Mouse (Mus musculus): Measurements from ENCODE around the gene Nipa2. TPM values are rescaled to one million over a fixed set of nuclear protein-coding genes. Genes with fewer than 3 reads are reported as not detected.

Gene Nipa2
- polyA plus RNA-seq, 1 experiment from 2014 or later: 43.4 TPM

DNA sequence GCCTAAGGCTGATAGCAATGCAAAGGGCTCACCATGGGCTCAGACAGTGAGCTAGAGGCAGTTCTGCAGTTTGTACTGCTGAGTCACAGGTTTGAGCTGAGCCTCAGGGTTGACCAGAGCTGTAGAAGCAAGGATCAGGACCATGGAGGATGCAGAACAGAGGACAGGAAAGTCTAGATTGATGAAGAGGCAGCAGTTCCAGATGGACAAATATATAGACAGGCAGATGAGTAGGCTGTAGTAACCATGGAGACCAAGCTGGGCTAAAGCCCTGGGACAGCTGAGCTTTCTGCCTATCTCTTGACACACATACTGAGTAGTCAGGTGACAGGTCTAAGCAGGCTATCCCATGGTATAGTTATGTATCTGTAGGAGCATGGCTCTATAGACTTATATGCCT, 71.5 kb downstream of the Nipa2 start:
- Histone ChIP-seq H3K36me3 (ENCODE audit: insufficient read depth, low read length) (peaks cover 42% of the 10 kb centered on the region), H3K9ac (ENCODE audit: low read depth, low read length) (no peak overlapping the region), H3K9me3 (replicated peaks; ENCODE audit: low read length) (no peaks in the 10 kb centered on the region), H3K4me3 (replicated peaks; ENCODE audit: low read depth, low read length) (no peak overlapping the region), H3K27me3 (ENCODE audit: insufficient read depth, low read length) (no peaks in the 10 kb centered on the region), H3K27ac (no peak overlapping the region), H3K4me1 (replicated peaks; ENCODE audit: insufficient read depth, low read length) (no peaks in the 10 kb centered on the region), H3K4me2 (ENCODE audit: low read length) (no peak overlapping the region)
- TF ChIP-seq CTCF (IDR thresholded peaks at IDR 0.05; ENCODE audit: low read depth): no peak
- DNase-seq (ENCODE audit: low spot score) (no peak), ATAC-seq (replicated peaks; ENCODE audit: low FRiP score, low read depth) (no peak)

DNA sequence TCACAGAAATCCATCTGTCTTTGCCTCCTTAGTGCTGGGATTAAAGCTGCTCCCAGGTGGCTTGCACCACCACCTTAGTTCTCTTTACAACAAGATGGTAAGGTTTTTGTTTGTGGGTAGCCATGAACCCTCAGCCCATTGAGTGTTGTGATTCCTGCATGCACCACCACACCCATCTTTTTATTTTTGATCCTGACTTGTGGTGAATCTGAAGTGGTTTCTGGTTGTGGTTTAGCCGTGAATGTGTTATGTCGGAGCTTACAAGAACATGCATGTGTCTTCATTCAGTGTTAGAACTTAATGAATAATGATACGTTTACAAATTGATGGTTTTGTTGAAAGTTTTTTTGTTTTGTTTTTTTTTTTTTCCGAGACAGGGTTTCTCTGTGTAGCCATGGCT, 72.3 kb downstream of the Nipa2 start:
- DNase-seq (ENCODE audit: low spot score): no peak
- H3K27ac ChIP-seq: no peak overlapping the region
- no peaks in the 10 kb centered on the region for H3K9me3 ChIP-seq (replicated peaks; ENCODE audit: low read length)
- TF ChIP-seq CTCF (IDR thresholded peaks at IDR 0.05; ENCODE audit: low read depth): no peak
- no peaks in the 10 kb centered on the region for H3K4me1 ChIP-seq (replicated peaks; ENCODE audit: insufficient read depth, low read length)
- no peaks in the 10 kb centered on the region for H3K27me3 ChIP-seq (ENCODE audit: insufficient read depth, low read length)
- peaks cover 39% of the 10 kb centered on the region for H3K36me3 ChIP-seq (ENCODE audit: insufficient read depth, low read length)
- no peak for ATAC-seq (replicated peaks; ENCODE audit: low FRiP score, low read depth)
- no peak overlapping the region for H3K4me3 ChIP-seq (replicated peaks; ENCODE audit: low read depth, low read length)
- WGBS: 93% methylated on average over 4 of the region's 4 CpGs
- H3K4me2 ChIP-seq (ENCODE audit: low read length): no peak overlapping the region
- no peak overlapping the region for H3K9ac ChIP-seq (ENCODE audit: low read depth, low read length)

DNA sequence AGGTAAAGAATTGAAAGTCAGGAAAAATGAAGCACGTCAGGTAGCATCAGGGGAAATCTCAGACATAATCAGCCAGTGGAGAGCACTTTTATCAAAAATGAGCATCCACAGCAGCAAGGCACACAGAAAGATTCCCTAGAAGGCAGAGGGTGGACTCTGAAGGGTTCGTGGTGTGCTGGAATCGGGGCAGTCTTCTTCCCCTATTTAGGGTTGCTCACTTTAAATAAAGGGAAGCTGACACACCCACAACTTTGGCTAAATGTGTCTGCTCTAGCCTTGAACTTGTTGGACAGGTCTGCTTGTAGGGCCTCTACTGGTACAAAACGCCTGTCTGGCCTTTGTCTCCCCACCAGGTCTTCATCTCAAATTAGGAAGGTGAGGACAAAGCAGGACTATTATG, 73.7 kb downstream of the Nipa2 start:
- H3K9me3 ChIP-seq (replicated peaks; ENCODE audit: low read length): no peaks in the 10 kb centered on the region
- no peaks in the 10 kb centered on the region for H3K27me3 ChIP-seq (ENCODE audit: insufficient read depth, low read length)
- peaks cover 37% of the 10 kb centered on the region for H3K36me3 ChIP-seq (ENCODE audit: insufficient read depth, low read length)
- ATAC-seq (replicated peaks; ENCODE audit: low FRiP score, low read depth): no peak
- WGBS: 90% methylated on average over 4 of the region's 4 CpGs
- no peak overlapping the region for H3K4me2 ChIP-seq (ENCODE audit: low read length)
- DNase-seq (ENCODE audit: low spot score): no peak
- no peaks in the 10 kb centered on the region for H3K4me1 ChIP-seq (replicated peaks; ENCODE audit: insufficient read depth, low read length)
- no peak for TF ChIP-seq CTCF (IDR thresholded peaks at IDR 0.05; ENCODE audit: low read depth)
- no peak overlapping the region for H3K27ac ChIP-seq
- no peak overlapping the region for H3K9ac ChIP-seq (ENCODE audit: low read depth, low read length)
- H3K4me3 ChIP-seq (replicated peaks; ENCODE audit: low read depth, low read length): no peak overlapping the region

Other genes starting within 250 kb of the Nipa2 start
- gene Siglech, start 194.3 kb downstream of the Nipa2 start, polyA plus RNA-seq (2015; fragmentation: Nextera tagmentation; extraction: Ambion mirVana): 0.10 and 0.20 TPM in 2 replicates
- gene Tubgcp5, start 168.3 kb downstream of the Nipa2 start, polyA plus RNA-seq (2015; fragmentation: Nextera tagmentation; extraction: Ambion mirVana): 19.5 and 19.8 TPM in 2 replicates
- 64.0 and 74.2 TPM in 2 replicates for gene Cyfip1, start 120.7 kb downstream of the Nipa2 start, polyA plus RNA-seq (2015; fragmentation: Nextera tagmentation; extraction: Ambion mirVana)
- 3.6 and 4.7 TPM in 2 replicates for gene Nipa1, start 57.5 kb upstream of the Nipa2 start, polyA plus RNA-seq (2015; fragmentation: Nextera tagmentation; extraction: Ambion mirVana)
- 15.6 and 18.5 TPM in 2 replicates for gene Herc2, start 87.7 kb upstream of the Nipa2 start, polyA plus RNA-seq (2015; fragmentation: Nextera tagmentation; extraction: Ambion mirVana)

All from kidney, postnatal 0 days (tissue).